Mouse (Mus musculus) heart, postnatal 4 days (tissue): ENCODE data around the gene Pet117. TPM values are rescaled to one million over a fixed set of nuclear protein-coding genes. Genes with fewer than 3 reads are reported as not detected.

ENCODE experiments used
- DNase-seq: peaks from one replicate; pipeline ENCODE4 v3.0.0; 2021
- total RNA-seq, 2 experiments: library from RNA; stranded (reverse); gene quantifications; 2 replicates each; pipeline ENCODE4 v1.2.3; 2021

Gene Pet117
- total RNA-seq, 2 experiments from 2014 or later: 9.3 to 11.7 TPM

DNA sequence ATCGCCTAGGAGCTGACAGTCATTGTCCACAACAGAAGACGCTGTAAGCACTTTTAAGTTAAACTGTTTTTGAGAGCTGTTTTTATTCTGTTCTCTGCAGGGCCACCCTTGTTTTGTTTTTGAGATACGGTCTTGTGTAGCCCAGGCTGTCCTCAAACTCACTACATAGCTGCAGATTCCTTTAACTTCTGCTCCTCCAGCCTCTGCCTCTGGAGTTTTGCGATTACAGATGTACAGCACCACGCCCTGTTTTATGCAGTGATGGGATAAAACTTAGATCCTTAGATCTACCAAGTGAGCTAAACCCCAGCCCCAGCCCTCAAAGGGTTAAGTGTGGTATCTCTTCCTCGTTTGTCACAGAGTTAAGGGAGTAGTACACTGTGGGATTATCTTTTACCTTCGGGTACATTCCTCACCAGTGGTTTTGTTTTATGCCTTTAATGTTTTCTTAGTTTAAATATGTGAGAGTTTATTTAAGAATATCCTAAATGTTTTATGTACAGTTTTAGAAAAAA is 13.9 kb downstream of the Pet117 start:
- no peak for DNase-seq

DNA sequence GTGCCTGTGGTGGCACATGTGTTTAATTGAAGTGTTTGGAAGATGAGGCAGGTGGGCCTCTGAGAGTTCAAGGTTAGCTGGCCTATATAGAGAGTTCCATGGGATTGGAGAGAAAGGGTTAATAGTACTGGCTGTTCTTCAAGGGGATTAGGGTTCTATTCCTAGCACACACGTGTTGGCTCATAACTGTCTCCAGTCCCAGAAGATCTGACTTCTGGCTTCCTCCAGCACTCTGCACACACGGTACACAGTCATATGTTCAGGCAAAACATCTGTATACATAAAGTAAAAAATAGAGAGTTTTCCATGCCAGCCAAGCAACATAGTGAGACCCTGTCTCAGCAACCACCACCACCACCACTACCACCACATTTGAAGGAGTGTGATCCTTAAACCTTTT is 17.5 kb downstream of the Pet117 start:
- no peak for DNase-seq

DNA sequence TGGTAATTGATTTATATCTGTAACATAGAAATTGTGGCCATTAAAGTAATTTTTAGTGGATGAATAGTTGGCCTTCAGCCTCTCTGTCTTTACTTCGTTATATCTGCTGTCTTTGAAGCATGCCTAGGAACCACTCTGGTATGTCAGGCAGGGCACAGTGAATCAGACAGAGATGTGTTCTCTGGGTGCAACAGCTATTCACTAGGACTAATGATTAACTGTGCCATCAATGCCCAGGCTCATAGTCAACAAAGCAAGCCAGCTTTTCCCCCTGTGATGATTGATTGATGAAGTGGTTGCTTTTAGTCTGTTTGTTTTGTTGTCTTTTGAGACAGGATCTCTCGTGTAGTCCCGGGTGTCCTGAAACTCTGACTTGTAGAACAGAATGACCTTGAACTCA is 19.6 kb downstream of the Pet117 start:
- no peak for DNase-seq

DNA sequence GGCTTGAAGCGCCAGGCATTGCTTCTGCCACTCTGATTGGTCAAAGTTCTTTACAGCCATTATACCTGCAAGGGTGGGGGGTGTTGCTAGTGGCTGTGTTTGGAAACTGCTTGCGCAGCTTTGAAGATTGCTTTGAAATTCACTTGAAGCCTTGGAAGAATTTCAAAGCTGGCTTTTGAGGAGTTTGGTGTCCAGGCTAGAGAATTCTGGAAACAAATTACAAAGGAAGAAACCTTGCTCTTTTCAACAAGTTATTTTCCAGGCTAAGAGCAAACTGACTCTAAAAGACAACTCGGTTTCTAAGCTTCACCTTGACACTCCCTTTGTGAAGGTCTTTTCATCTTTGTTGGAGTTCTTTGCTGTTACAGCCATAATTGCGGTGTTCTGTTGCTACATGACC is 30.7 kb downstream of the Pet117 start:
- DNase-seq: no peak

DNA sequence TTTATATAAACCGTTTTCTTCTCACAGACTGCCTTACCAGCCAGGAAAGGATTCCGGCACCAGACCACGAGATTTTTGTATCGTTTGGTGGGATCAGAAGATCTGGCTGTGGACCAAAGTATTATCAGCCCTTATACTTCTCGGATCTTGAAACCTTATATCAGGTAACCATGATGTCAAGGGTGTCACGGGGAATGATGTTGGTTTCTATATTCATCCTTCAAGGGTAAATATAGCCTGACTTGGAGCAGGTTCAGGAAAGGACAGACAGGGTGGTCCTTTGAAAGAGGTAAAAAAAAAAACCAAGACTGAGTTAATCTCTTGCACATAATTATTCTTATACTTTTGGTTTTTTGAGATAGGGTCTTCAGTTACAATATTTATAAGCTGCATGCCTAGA is 31.9 kb downstream of the Pet117 start:
- no peak for DNase-seq

DNA sequence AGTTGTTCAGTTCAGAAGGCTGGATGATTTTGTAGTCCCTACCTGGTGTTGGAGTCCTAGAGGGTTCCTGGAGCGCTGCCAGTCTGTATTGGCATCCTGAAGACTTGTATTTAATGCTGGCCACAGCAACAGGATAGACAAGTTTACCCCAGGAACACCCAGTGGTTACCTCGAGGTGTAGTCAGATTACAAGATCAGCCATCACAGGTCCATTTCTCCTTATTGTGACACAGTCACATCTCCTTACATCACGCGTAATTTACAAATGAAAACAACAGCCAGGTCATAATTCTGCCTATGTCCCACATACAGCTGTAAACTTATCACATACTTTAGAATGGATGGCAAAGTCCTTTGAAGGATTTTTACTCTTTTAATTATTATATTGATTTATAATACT is 40.2 kb downstream of the Pet117 start:
- DNase-seq: no peak

DNA sequence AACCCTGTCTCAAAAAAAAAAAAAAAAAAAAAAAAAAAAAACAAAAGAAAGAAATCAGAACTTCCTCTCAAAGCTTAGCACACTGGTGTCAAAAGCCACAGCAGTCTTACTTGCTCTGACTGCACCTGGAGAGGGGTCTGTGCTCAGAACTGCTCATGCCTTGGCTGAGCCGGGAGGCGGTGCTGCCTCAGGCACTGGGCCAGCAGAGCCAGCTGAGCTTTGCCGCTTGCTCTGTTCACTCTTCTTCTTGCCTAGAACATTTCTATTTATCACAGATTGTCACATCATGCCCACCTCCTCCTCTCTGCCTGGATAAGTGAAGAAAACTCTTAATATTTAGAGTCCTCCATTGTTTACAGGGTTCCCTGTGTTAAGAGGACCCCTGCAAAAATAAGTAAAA is 41.8 kb downstream of the Pet117 start:
- no peak for DNase-seq

DNA sequence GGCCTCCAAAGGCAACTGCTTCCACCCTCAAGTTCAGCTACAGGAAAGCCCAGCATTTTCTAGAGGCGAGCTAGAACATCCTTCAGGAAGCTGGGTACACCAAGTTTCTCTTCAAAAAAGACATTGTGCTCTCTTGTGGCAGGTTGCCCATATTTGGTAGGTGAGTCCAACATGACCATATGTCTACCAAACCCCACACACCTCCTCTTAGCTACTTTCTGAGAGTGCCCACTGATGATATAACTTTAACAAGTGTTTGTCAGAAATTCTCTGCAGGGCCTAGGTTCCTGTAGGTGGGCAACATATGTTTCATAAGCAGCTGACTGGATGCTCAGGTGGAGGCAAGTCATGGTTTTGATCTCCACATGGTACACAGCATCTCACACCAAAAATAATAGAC is 45.9 kb downstream of the Pet117 start:
- no peak for DNase-seq

DNA sequence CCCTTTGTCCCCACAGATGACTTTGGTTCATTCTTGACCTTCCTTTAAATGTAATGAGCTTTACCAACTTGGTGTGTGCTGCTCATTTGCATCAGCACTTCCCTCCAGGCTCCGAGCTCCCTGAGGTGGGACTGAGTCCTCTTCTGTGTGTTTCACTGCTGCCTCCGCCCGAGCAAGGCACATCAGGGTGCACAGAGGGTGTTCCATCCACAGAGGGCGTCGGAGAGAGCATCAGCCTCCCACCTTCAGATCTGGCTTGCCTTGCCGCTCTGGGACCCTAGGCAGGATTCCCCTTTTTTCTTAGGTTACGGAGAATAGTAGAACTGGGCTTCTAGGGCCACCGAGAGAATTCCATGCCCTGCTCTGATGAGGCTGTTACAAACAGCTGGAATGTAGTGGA is 48.1 kb downstream of the Pet117 start:
- DNase-seq: no peak

DNA sequence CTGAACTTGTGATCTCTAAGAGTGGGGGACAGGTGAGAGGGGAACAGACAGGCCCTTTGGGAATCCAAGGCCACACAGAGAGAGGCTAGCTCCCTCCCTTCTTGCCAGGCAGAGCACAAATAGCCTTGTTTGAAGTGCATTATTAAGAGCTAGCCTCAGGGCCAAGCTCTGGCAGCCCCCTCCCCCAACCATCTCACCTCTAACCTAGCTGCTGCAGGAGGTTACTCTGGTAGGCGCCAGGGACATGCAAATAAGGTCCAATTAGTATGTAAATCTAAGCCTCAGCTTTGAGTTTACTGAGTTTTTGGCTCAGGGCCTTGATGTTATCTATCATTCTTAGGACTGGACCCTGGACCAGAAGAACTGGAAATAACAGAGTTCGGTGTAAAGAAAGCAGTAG is 49.3 kb downstream of the Pet117 start:
- no peak for DNase-seq

DNA sequence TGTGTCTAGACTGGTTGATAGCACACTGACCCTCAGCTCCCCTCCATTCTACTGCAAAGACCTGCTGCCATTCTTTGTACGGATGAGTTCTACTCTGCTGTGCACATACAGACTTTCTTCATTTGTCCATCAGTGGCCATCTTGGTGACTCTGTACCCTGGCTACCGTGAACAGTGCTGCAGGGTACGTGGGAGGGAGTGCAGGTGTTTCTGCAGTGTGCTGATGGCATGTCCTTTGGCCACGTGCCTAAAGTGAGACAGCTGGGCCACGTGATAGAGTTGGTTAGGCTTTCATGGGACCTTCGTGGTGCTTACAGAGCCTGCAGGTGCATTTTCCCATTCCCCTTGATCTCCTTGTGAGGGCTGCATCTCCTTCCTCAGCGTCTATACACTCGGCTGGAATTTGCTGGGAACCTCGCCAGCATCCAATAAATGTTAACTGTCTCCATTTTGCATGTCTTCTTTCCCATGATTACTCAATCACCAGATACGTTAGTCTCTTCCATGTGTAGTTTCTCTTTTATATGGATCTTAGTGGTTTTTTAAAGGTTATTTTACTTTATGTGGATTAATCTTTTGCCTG is 53.4 kb downstream of the Pet117 start:
- no peak for DNase-seq

Other genes starting within 250 kb of the Pet117 start
- 10 to 100 TPM; 10.2 to 11.8 TPM for gene Mgme1, start 98.3 kb upstream of the Pet117 start, total RNA-seq
- gene Snx5, start 98.1 kb upstream of the Pet117 start, total RNA-seq: 10 to 100 TPM; 65.8 to 68.2 TPM
- not detected for gene Ovol2, start 36.9 kb upstream of the Pet117 start, total RNA-seq
- gene Kat14, start within 50 bp of the Pet117 start, total RNA-seq: 10 to 100 TPM; 28.5 to 29.0 TPM
- 1 to 10 TPM; 1.5 to 2.6 TPM for gene Dzank1, start 158.4 kb downstream of the Pet117 start, total RNA-seq
- gene Polr3f, start 158.7 kb downstream of the Pet117 start, total RNA-seq: 10 to 100 TPM; 18.5 to 19.5 TPM
- gene Rbbp9, start 181.9 kb downstream of the Pet117 start, total RNA-seq: 10 to 100 TPM; 11.2 to 11.8 TPM
- gene Sec23b, start 187.2 kb downstream of the Pet117 start, total RNA-seq: 10 to 100 TPM; 37.6 to 37.7 TPM
- 10 to 100 TPM; 52.3 to 53.8 TPM for gene Smim26, start 225.1 kb downstream of the Pet117 start, total RNA-seq
- gene Dtd1, start 230.9 kb downstream of the Pet117 start, total RNA-seq: 10 to 100 TPM; 12.4 to 13.3 TPM